Mouse (Mus musculus) hindlimb bud, embryonic 11.5 days (tissue): Measurements from ENCODE around the gene 4930519P11Rik.

ENCODE experiments used
- DNase-seq: peaks from one replicate; pipeline ENCODE4 v3.0.0-alpha.2; 2012; ENCODE audit warnings: low read depth, low spot score; ENCODE audit errors: extremely low spot score

The 4930519P11Rik gene

DNA sequence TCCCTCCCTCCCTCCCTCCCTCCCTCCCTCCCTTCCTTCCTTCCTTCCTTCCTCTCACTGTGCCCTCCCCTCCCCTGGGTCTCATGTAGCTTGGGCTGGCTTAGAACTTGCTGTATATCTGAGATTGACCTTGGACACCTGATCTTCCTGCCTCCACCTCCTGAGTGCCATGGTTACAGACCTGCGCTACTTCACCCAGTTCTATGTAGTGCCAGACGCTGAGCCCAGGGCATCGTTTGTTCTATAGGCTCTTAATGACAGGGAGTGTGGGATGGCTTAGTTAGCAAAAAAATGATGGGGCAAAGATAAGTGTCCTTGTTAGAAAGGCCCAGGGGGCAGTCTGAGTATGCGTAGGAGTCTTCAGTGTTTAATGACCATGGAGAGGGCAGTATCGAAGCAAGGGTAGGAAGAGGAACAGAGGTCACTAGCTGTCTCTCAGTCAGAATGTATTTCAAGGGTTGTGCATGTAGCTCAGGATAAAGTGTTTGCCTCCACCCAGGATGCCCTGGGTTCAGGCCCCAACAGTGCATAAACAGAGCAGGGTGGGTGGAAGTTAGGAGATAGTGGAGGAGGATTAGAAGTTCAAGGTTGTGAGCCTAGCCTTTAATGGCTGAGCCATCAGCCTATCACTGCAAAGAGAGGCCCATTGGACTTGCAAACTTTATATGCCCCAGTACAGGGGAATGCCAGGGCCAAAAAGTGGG, 20.0 kb upstream of the 4930519P11Rik start:
- no peak for DNase-seq

- no peak for DNase-seq
Measured at GRCm38 (mm10) chr2:154632203-154632780, 19.1 kb upstream of the 4930519P11Rik start.

DNA sequence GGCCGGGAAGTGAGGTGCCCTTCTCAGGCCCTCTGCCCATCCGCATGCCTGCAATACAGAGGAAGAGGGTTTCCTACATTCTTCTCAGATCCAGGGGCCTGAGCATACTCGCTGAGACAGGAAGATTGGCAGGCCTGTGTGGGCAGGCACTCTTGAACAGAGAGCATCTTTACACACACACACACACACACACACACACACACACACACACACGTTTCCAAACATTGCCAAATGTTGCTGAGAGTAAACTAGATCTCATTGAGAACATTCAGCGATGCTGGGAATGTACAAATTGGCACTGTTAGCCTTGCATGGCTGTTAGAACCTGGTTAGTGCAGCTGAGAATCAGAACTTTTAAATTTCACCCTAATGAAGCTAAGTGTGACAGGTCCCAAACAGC, 17.3 kb upstream of the 4930519P11Rik start:
- DNase-seq: no peak

DNA sequence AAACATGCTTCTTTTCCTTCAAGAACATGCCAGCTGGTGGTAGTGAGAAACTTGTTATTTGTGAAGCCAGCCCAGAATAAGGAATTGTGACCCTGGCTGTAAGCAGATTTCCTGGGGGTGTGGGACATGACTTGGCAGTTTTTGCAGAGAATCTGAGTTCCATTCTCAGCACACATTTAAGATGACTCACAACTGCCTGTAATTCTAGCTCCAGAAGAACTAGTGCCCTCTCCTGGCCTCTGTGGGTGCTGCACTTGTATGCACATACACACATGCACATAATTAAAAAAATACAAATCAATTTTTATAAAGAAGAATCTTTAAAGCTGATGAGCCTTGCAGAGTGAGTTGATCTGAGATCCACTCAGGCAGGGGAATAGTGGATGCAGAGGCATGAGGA, 10.9 kb upstream of the 4930519P11Rik start:
- DNase-seq: no peak

DNA sequence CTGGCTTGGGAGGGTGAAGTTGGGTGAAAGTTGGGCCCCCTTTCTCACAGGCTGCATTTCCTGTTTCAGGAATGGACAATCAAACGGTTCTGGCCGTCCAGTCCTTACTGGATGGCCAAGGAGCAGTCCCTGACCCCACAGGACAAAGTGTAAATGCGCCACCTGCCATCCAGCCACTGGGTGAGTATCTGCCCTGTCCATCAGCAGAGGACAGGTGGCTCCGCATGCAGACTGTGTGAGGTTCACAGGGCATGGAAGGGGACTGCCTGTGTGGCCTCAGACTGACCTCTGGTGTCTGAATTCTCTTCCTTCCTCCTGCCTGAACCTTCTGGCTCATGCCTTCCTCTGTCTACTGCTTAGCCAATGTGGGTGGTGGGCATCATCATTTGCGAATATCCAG, 8.4 kb upstream of the 4930519P11Rik start:
- DNase-seq: no peak

DNA sequence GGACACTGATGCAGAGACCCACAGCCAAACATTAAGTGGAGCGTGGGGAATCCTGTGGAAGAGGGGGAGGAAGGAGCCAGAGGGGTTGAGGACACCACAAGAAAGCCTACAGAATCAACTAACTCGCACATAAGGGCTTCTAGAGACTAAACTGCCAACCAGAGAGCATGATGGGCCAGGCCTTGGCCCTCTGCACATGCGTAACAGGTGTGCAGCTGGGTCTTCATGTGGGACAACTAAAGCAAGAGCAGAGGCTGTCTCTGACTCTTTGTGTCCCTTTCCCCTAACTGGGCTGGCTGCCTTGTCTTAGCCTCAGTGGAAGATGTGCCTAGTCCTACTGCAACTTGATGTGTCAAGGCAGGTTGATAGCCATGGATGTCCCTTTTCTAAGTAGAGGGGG, 3.8 kb upstream of the 4930519P11Rik start:
- no peak for DNase-seq

DNA sequence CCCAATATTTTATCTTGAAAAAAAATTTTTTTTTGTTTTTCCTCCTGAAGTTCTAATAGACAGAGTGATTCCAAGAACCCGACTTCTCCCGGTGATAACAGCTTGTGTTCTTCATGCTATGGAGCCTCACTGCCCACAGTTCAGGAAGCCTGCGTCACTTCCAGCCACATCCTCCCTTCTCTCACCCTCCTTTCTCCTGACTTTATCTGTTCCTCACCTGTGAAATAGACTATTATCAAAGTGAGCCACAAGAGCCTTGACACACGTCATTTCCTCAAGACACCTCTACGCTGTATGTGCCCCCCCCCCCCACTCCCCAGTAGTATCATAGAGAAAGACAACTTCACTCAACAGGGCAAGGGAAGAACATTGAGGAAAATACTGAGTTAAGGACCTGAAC, 2.4 kb upstream of the 4930519P11Rik start:
- DNase-seq: no peak

- DNase-seq: no peak
Measured at GRCm38 (mm10) chr2:154614841-154615576, 1.8 kb upstream of the 4930519P11Rik start.

DNA sequence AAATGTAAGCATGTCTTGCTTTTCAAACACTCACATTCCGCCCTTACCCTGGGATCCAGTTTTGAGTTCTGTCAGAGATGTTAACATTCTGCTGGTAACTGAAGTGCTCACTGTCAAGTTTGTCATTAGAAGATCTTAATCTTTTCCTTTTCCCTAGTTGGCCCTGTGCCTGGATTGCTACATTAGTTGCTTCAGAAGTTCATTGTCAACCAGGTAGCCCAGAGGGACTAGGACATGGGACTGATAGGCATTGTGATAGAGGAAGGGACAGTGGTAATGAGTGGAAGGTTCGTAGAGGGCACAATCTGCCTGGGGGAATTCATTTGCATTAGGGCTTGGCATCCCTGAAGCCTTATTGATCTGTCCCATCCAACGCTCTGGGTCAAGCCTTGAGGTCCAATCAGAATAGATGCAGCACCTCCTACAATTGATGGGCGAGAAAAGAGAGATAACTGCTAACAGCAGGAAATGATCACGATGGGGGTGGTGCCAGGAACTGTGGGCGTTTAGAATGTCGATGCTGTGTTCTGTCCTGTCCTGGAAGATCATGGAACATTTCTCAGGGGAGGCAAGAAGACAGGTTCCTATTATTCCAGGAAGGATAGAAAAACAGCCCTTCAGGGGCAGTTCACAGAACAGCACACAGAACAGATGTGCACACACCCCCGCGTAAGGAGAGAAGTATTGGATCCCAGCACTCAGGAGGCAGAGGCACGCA, 4.0 kb downstream of the 4930519P11Rik start:
- DNase-seq: no peak

DNA sequence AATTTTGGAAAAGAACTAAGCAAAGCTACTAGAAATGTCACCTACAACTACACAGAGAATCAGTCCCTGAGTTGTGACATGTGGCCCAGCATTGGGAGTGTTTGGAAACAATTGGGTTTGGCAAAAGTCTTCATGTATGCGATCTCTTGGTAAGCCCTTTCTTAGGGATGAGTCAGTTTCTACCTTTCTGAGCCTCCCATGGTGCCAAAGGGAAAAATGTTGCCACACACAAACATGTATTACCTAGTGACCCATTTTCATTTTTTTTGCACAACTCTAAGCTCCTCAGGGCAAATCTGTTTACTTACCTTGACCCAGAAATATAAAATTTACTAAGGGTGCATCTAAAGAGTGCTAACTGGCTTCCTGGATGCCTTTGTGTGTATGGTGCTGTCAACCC, 6.3 kb downstream of the 4930519P11Rik start:
- no peak for DNase-seq

DNA sequence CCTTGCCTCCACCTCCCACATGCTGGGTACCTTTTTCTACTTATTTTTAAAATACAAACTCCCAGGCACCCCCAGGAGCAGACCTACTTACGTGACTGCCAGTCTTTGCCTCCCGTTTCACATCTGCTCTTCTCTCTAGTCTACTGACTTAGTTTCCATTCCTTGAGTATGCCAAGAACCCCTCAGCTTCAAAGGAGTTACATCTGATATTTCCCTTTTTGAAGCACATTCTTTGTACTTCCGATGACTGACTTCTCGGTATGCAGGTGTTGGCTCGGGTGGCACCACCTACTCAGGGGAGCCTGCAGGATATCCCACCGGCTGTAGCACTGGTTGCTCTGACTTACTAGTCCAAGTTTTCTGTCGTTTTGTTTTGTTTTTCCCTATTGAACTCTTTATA, 9.1 kb downstream of the 4930519P11Rik start:
- no peak for DNase-seq

GRCm38 (mm10) chr2:154603638-154604153, 9.5 kb downstream of the 4930519P11Rik start, which contains the start of gene Pxmp4:
Pxmp4 (minus strand) TSS chr2:154603708.
- peak; percentile 98 for DNase-seq

- no peak for DNase-seq
Measured at GRCm38 (mm10) chr2:154603007-154603637, 10.1 kb downstream of the 4930519P11Rik start.

GRCm38 (mm10) chr2:154601324-154601723, 11.9 kb downstream of the 4930519P11Rik start:
- DNase-seq: no peak

DNA sequence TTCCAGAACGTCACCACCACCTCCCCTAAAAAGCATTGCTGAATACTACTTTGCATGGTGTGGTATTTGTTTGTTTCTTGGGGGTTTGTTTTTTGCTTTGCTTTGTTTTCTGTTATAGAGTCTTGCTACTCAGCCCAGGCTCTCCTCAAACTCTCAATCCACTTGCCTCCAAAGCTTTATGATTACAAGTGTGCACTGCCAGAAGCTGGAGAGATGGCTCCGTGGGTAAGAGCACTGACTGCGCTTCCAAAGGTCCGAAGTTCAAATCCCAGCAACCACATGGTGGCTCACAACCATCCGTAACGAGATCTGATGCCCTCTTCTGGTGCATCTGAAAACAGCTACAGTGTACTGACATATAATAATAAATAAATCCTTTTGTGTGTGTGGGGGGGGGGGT, 12.7 kb downstream of the 4930519P11Rik start:
- no peak for DNase-seq

- no peak for DNase-seq
Measured at GRCm38 (mm10) chr2:154597399-154597798, 15.8 kb downstream of the 4930519P11Rik start.

DNA sequence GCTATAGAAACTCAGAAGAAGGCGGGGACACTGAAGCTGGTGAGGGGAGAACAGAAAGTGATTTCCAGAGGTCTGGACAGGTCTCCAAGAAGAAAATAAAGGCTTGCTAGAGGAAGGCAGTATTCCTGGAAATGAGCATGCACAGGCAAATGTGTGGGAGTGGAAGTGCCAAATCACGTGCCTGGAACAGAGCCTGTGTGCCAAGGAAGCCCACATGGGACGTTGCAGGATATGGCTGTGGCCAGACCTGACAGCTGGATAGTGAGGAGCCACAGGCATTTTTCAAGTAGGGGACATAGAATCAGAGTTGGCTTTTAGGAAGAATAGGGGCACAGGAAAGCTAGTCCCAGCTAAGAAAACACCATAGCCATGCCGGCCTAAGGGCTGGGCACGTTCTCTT, 17.5 kb downstream of the 4930519P11Rik start:
- no peak for DNase-seq

- DNase-seq: no peak
Measured at GRCm38 (mm10) chr2:154593025-154593424, 20.2 kb downstream of the 4930519P11Rik start.

DNA sequence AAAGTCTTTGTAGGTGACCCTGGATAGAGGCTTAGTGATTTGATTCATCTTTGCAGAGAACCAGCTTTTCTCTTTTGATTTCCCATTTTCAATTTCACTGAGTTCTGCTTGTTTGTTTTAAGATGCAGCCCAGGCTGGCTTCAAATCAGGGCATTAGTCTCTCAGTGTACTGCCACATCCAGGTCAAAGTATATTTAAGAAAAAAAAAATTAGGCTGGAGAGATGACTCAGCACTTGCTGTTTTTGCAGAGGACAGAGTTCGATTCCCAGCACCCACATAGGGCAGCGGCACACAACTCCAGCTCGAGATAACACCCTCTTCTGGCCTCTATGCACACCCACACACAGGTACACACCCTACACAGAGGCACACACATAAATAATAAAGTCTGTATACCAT, 22.0 kb downstream of the 4930519P11Rik start:
- DNase-seq: no peak

DNA sequence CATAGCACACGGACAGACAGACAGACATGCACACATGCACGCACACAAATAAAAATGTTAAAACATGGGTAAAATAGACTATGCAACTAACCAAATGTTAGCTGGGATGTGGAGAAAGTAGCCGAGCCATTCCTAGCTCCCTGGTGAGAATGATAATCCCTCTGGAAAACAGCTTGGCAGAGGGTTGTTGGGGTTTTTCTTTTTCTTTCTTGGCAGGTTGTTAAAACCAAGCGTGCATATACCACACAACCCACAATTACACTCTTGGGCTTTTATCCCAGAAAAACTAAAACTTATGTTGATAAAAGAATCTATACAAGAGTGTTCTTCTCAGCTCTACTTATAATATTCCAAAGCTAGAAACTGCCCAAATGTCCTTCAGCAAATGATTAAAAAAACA, 24.2 kb downstream of the 4930519P11Rik start:
- no peak for DNase-seq

GRCm38 (mm10) chr2:154586405-154586804, 26.8 kb downstream of the 4930519P11Rik start:
- DNase-seq: no peak
